Mouse (Mus musculus): ENCODE results near the gene Nav3.

GRCm38 (mm10) chr10:109985824-109986485 is 470.0 kb downstream of the Nav3 start:
- TF ChIP-seq POLR2A (IDR thresholded peaks at IDR 0.05; ENCODE audit: borderline replicate concordance, extremely low read depth, insufficient read depth, insufficient read length, poor library complexity, severe bottlenecking) = no peak
- TF ChIP-seq CTCF (IDR thresholded peaks at IDR 0.05; ENCODE audit: borderline replicate concordance, extremely low read depth, insufficient read depth, insufficient read length) = no peak
